Mouse (Mus musculus): ENCODE results near the gene Rarg.

GRCm38 (mm10) chr15:102232764-102233163 is 24.6 kb downstream of the Rarg start:
- no peak for TF ChIP-seq CTCF (conservative IDR thresholded peaks at IDR 0.05; ENCODE audit: insufficient read depth, insufficient read length, low read depth, low read length)
- no peak for TF ChIP-seq POLR2A (IDR thresholded peaks at IDR 0.05; ENCODE audit: low read depth, low read length)

Data from kidney, adult 2 months (tissue).